Mouse (Mus musculus): ENCODE measurements around the gene Pagr1b.

- TF ChIP-seq CTCF (conservative IDR thresholded peaks at IDR 0.05; ENCODE audit: low read length): no peak
- TF ChIP-seq NANOG (IDR thresholded peaks at IDR 0.05; ENCODE audit: borderline replicate concordance, low read length): no peak
- no peak for TF ChIP-seq POU5F1 (IDR thresholded peaks at IDR 0.05; ENCODE audit: borderline replicate concordance, low read length)
Observed at GRCm38 (mm10) chr7:127012374-127012773, 3.9 kb downstream of the Pagr1b start.

Data from E14TG2a.4 (cell line).